12 mouse cellular contexts compared by ENCODE assay signal in genomic region chr14:74974136-74974651, GRCm38 (mm10). TPM values are rescaled to one million over a fixed set of nuclear protein-coding genes. Genes with fewer than 3 reads are reported as not detected.
A peak's percentile ranks its signal among the peaks of the same experiment; 100 is the strongest.
DNase-seq lines count a peak whose midpoint lies in the region; ATAC-seq and TF ChIP-seq lines count a peak whose summit lies in the region.
"Had no signal": no experiment of that assay in that cellular context is flagged by ENCODE, and none has a peak within 500 bp of the region (broad histone marks: within the 10 kb centered on the region; RNA-seq: fewer than 3 reads in every experiment).

No protein-coding gene starts in this region.

- peak; percentile 47 for ATAC-seq in lung, postnatal 0 days
- ATAC-seq in heart, embryonic 11.5 days (replicated peaks; ENCODE audit: insufficient number of reproducible peaks, low FRiP score, low TSS enrichment) = no peak

- no peak overlapping the region for H3K27ac ChIP-seq in lung, postnatal 0 days (ENCODE audit: low read length)
- peak overlapping the region; percentile 60 for H3K27ac ChIP-seq in heart, embryonic 11.5 days (ENCODE audit: low read depth, low read length)
- H3K27ac ChIP-seq: hindbrain, embryonic 15.5 days; limb, embryonic 15.5 days; neural tube, embryonic 12.5 days had no signal

- H3K4me2 ChIP-seq in lung, postnatal 0 days (replicated peaks; ENCODE audit: low read depth, low read length) = no peak overlapping the region
- H3K4me2 ChIP-seq in heart, embryonic 11.5 days = no peak overlapping the region
- H3K4me2 ChIP-seq: hindbrain, embryonic 15.5 days; limb, embryonic 15.5 days; neural tube, embryonic 12.5 days had no signal

- H3K27me3 ChIP-seq in lung, postnatal 0 days (replicated peaks; ENCODE audit: insufficient read depth, low read length) = no peaks in the 10 kb centered on the region
- no peaks in the 10 kb centered on the region for H3K27me3 ChIP-seq in heart, embryonic 11.5 days (ENCODE audit: control insufficient read depth, insufficient read depth, low read length)
- H3K27me3 ChIP-seq: hindbrain, embryonic 15.5 days; limb, embryonic 15.5 days; neural tube, embryonic 12.5 days had no signal

- no peak overlapping the region for H3K9ac ChIP-seq in lung, postnatal 0 days (replicated peaks; ENCODE audit: low read depth)
- H3K9ac ChIP-seq in heart, embryonic 11.5 days (ENCODE audit: low read depth, low read length) = no peak overlapping the region
- H3K9ac ChIP-seq: hindbrain, embryonic 15.5 days; limb, embryonic 15.5 days; neural tube, embryonic 12.5 days had no signal

- no peaks in the 10 kb centered on the region for H3K36me3 ChIP-seq in lung, postnatal 0 days (ENCODE audit: insufficient read depth, low read length)
- H3K36me3 ChIP-seq in heart, embryonic 11.5 days (ENCODE audit: control insufficient read depth, insufficient read depth, low read length) = no peaks in the 10 kb centered on the region
- H3K36me3 ChIP-seq: hindbrain, embryonic 15.5 days; limb, embryonic 15.5 days; neural tube, embryonic 12.5 days had no signal

- no peak overlapping the region for H3K4me3 ChIP-seq in lung, postnatal 0 days (ENCODE audit: low read depth, low read length)
- H3K4me3 ChIP-seq in heart, embryonic 11.5 days (ENCODE audit: low read depth, low read length) = no peak overlapping the region
- H3K4me3 ChIP-seq: erythroblast, embryonic 14.5 days; hindbrain, embryonic 15.5 days; limb, embryonic 15.5 days; neural tube, embryonic 12.5 days had no signal

- H3K9me3 ChIP-seq in lung, postnatal 0 days (ENCODE audit: low read length) = no peaks in the 10 kb centered on the region
- no peaks in the 10 kb centered on the region for H3K9me3 ChIP-seq in heart, embryonic 11.5 days (replicated peaks; ENCODE audit: control insufficient read depth, low read length)
- H3K9me3 ChIP-seq: hindbrain, embryonic 15.5 days; limb, embryonic 15.5 days; neural tube, embryonic 12.5 days had no signal

- DNase-seq in lung, postnatal 0 days (ENCODE audit: low spot score) = peak; percentile 37
- no peak for DNase-seq in lung, postnatal 14 days
- DNase-seq in kidney, adult 9 months = peak; percentile 56
- DNase-seq in lung, postnatal 4 days = peak; percentile 22 to 50
- DNase-seq in frontal cortex, postnatal 25 days (ENCODE audit: low spot score in 2 of 2) = no peak
- DNase-seq in layer of hippocampus, postnatal 25 days (ENCODE audit: extremely low spot score in 1 of 2, low spot score in 1 of 2) = no peak
- no peak for DNase-seq in natural killer cell, adult 2 months (ENCODE audit: low spot score in 2 of 2)

- TF ChIP-seq EP300 in lung, postnatal 0 days (IDR thresholded peaks at IDR 0.05) = peak; percentile 24; the same call in 1 of the 2 replicates

- 42% methylated on average over 10 of the region's 10 CpGs for WGBS in lung, postnatal 0 days
- 36% methylated on average over 10 of the region's 10 CpGs for WGBS in heart, embryonic 11.5 days (ENCODE audit: insufficient replicate concordance)

- no peaks in the 10 kb centered on the region; the same call in 1 of the 2 replicates for H3K4me1 ChIP-seq in lung, postnatal 0 days (ENCODE audit: insufficient read depth, low read depth, low read length)
- H3K4me1 ChIP-seq in heart, embryonic 11.5 days (ENCODE audit: control insufficient read depth, insufficient read depth, low read length) = peaks cover 9% of the 10 kb centered on the region
- H3K4me1 ChIP-seq: hindbrain, embryonic 15.5 days; limb, embryonic 15.5 days; neural tube, embryonic 12.5 days had no signal

- no peak for TF ChIP-seq CTCF in lung, postnatal 0 days (IDR thresholded peaks at IDR 0.05)

RNA-seq across cellular contexts. Expression of gene Lrch1, which starts 26.5 kb away (rescaled TPM):
- 13.5 and 15.3 TPM in 2 replicates for polyA plus RNA-seq in lung, postnatal 0 days (2015; fragmentation: Nextera tagmentation; extraction: Ambion mirVana)
- polyA plus RNA-seq in heart, embryonic 11.5 days (2014; fragmentation: Nextera tagmentation; extraction: Ambion mirVana) = 10.0 and 11.1 TPM in 2 replicates
- 10 to 100 TPM; 17.8 to 18.9 TPM for total RNA-seq in layer of hippocampus, postnatal 25 days (2021)

RNA-seq across cellular contexts. Expression of gene Rubcnl, which starts 41.6 kb away (rescaled TPM):
- 0.27 TPM in 2 replicates for polyA plus RNA-seq in lung, postnatal 0 days (2015; fragmentation: Nextera tagmentation; extraction: Ambion mirVana)
- polyA plus RNA-seq in heart, embryonic 11.5 days (2014; fragmentation: Nextera tagmentation; extraction: Ambion mirVana) = 1.1 and 1.2 TPM in 2 replicates
- total RNA-seq in layer of hippocampus, postnatal 25 days (2021) = 1 to 10 TPM in 1 of 2 experiments, under 1 TPM in 1; 0.99 to 1.0 TPM

Comparison
In these comparisons a context has a peak if more than half of its experiments do, and no peak if none do; other contexts are left out.
1. DNase-seq: peak in lung, postnatal 0 days (single experiment), kidney, adult 9 months (single experiment) and lung, postnatal 4 days (2 of 2); none in lung, postnatal 14 days (single experiment), frontal cortex, postnatal 25 days (0 of 2), layer of hippocampus, postnatal 25 days (0 of 2) and natural killer cell, adult 2 months (0 of 2).